In the genomic region with DNA sequence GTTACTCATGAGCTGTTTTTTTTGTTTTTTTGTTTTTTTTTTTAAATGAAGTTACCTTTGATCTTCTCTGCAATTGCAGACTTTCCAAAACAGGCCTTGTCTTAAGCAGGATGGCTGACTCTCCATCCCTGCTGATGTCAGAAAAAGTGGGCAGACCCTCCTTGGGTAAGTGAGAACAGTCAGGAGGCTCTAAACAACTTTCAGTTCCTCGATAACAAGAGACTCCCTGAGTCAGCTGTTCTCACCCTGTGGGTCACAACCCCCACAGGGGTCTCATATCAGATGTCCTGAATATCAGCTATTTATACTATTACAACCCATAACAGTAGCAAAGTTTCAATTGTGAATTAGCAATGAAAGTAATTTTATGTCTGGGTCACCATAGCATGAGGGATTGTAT, we compare ENCODE assay signal across 35 mouse cellular contexts.
"Had no signal": no experiment of that assay in that cellular context is flagged by ENCODE, and none has a peak within 500 bp of the region (broad histone marks: within the 10 kb centered on the region; RNA-seq: fewer than 3 reads in every experiment).

No protein-coding gene starts in this region.

- H3K27ac ChIP-seq: heart, embryonic 10.5 days; heart, embryonic 13.5 days; heart, embryonic 15.5 days; hindbrain, embryonic 12.5 days; hindbrain, embryonic 13.5 days; hindbrain, embryonic 14.5 days; hindbrain, embryonic 15.5 days; hindbrain, postnatal 0 days; intestine, embryonic 15.5 days; kidney, embryonic 15.5 days; kidney, postnatal 0 days; layer of hippocampus, adult 2 months; left cerebral cortex, adult 2 months had no signal

- H3K36me3 ChIP-seq: heart, embryonic 10.5 days; heart, embryonic 12.5 days; heart, embryonic 13.5 days; heart, embryonic 15.5 days; hindbrain, embryonic 10.5 days; hindbrain, embryonic 12.5 days; hindbrain, embryonic 13.5 days; hindbrain, embryonic 15.5 days; intestine, embryonic 15.5 days; kidney, embryonic 15.5 days had no signal

- H3K27me3 ChIP-seq: heart, embryonic 12.5 days; heart, embryonic 13.5 days; heart, embryonic 15.5 days; hindbrain, embryonic 12.5 days; hindbrain, embryonic 13.5 days; hindbrain, embryonic 15.5 days; intestine, embryonic 15.5 days; kidney, embryonic 15.5 days had no signal

- H3K4me2 ChIP-seq: heart, embryonic 11.5 days; heart, embryonic 12.5 days; heart, embryonic 13.5 days; heart, embryonic 15.5 days; hindbrain, embryonic 12.5 days; hindbrain, embryonic 13.5 days; hindbrain, embryonic 14.5 days; hindbrain, embryonic 15.5 days; intestine, embryonic 15.5 days; kidney, embryonic 15.5 days had no signal

- H3K4me1 ChIP-seq: heart, embryonic 10.5 days; heart, embryonic 15.5 days; intestine, embryonic 15.5 days had no signal

- H3K4me3 ChIP-seq: heart, embryonic 10.5 days; heart, embryonic 12.5 days; heart, embryonic 13.5 days; heart, embryonic 15.5 days; hindbrain, embryonic 10.5 days; hindbrain, embryonic 12.5 days; hindbrain, embryonic 13.5 days; hindbrain, embryonic 15.5 days; intestine, embryonic 15.5 days; kidney, embryonic 15.5 days; layer of hippocampus, adult 2 months; left cerebral cortex, adult 2 months had no signal

- DNase-seq: heart, postnatal 10 days; heart, postnatal 14 days; heart, postnatal 36 days; heart, postnatal 4 days; kidney, adult 11 months; kidney, adult 18-20 months; kidney, adult 2 months; kidney, adult 8-10 months; kidney, adult 9 months; kidney, postnatal 10 days; kidney, postnatal 14 days; kidney, postnatal 25 days; kidney, postnatal 36 days; kidney, postnatal 4 days; layer of hippocampus, adult 9-11 months; layer of hippocampus, postnatal 36 days had no signal

- ATAC-seq: hindbrain, embryonic 16.5 days; hindbrain, postnatal 0 days; inflammation-experienced regulatory T-cells, adult 6 months; intestine, embryonic 15.5 days; intestine, embryonic 16.5 days had no signal

- H3K9me3 ChIP-seq: heart, embryonic 10.5 days; heart, embryonic 13.5 days; heart, embryonic 15.5 days; hindbrain, embryonic 10.5 days; hindbrain, embryonic 12.5 days; hindbrain, embryonic 13.5 days; hindbrain, embryonic 15.5 days; intestine, embryonic 15.5 days; kidney, embryonic 15.5 days had no signal

- H3K9ac ChIP-seq: heart, embryonic 12.5 days; heart, embryonic 13.5 days; heart, embryonic 15.5 days; hindbrain, embryonic 12.5 days; hindbrain, embryonic 13.5 days; hindbrain, embryonic 14.5 days; hindbrain, embryonic 15.5 days; intestine, embryonic 15.5 days; kidney, embryonic 15.5 days had no signal
